Mouse (Mus musculus) frontal cortex, adult 2 months (tissue): ENCODE measurements around the gene 1700017N19Rik. TPM values are rescaled to one million over a fixed set of nuclear protein-coding genes. Genes with fewer than 3 reads are reported as not detected.

Experiments used
- DNase-seq, 2 experiments: peaks; one replicate each; pipeline ENCODE4 v3.0.0; 2022; ENCODE audit warnings: low spot score in 1 of 2; ENCODE audit errors: extremely low spot score in 1 of 2
- polyA plus RNA-seq: library from polyadenylated mRNA; depleted of rRNA; stranded (reverse); fragments of >200 nt; gene quantifications from 2 replicates; pipeline ENCODE4 v1.2.3, GENCODE M21; 2012; rRNA removed

Gene 1700017N19Rik
- polyA plus RNA-seq, 1 experiment = not detected

- DNase-seq = no peak
These were observed 63.9 kb downstream of the 1700017N19Rik start for GRCm38 (mm10) chr10:100654183-100654582.

- no peak for DNase-seq
These were observed 71.8 kb downstream of the 1700017N19Rik start for GRCm38 (mm10) chr10:100661970-100662590.

Other genes starting within 250 kb of the 1700017N19Rik start
- not detected in 2 replicates for gene Gm4302, start 249.6 kb upstream of the 1700017N19Rik start, polyA plus RNA-seq
- not detected in 2 replicates for gene Gm4303, start 244.5 kb upstream of the 1700017N19Rik start, polyA plus RNA-seq
- gene Gm4305, start 239.4 kb upstream of the 1700017N19Rik start, polyA plus RNA-seq = not detected in 2 replicates
- not detected in 2 replicates for gene Gm4307, start 229.1 kb upstream of the 1700017N19Rik start, polyA plus RNA-seq
- not detected in 2 replicates for gene Gm4312, start 207.9 kb upstream of the 1700017N19Rik start, polyA plus RNA-seq
- gene Tmtc3, start 103.1 kb upstream of the 1700017N19Rik start, polyA plus RNA-seq = 6.4 and 7.1 TPM in 2 replicates
- 7.5 and 9.6 TPM in 2 replicates for gene Cep290, start 102.9 kb upstream of the 1700017N19Rik start, polyA plus RNA-seq
- gene 4930430F08Rik, start 61 bp upstream of the 1700017N19Rik start, polyA plus RNA-seq = 22.6 and 22.8 TPM in 2 replicates